Mouse (Mus musculus) monocyte, adult 5-6 weeks (primary cell): Measurements from ENCODE around the gene Kmt2d. TPM values are rescaled to one million over a fixed set of nuclear protein-coding genes. Genes with fewer than 3 reads are reported as not detected.
"Not testable (repeated sequence)": the region's sequence is repeated elsewhere in the genome, so short reads cannot be mapped to it uniquely, and the experiment has no call there.

Experiments
- ATAC-seq: fragments of 153-309, 156-312 bp; replicated peaks from 2 replicates; pipeline ENCODE4 v1.8.0; 2017; ENCODE audit warnings: mild to moderate bottlenecking; ENCODE audit not compliant: low TSS enrichment, insufficient number of reproducible peaks, severe bottlenecking, poor library complexity, low FRiP score
- total RNA-seq: library from RNA; stranded (forward); fragments of 200-1000, 200-491, 200-594 nt; gene quantifications from 3 replicates; pipeline ENCODE4 v1.2.3, GENCODE M21; 2017

Kmt2d gene
- total RNA-seq, 1 experiment from 2014 or later, result 39.4 TPM

GRCm38 (mm10) chr15:98839161-98839560 lies 31.8 kb downstream of the Kmt2d start:
- ATAC-seq, result no peak

- ATAC-seq, result no peak
Measured at GRCm38 (mm10) chr15:98837743-98838103, 33.3 kb downstream of the Kmt2d start.

- ATAC-seq, result no peak
Measured at GRCm38 (mm10) chr15:98837006-98837742, 33.8 kb downstream of the Kmt2d start.

- no peak for ATAC-seq
Measured at GRCm38 (mm10) chr15:98835291-98835690, 35.7 kb downstream of the Kmt2d start.

GRCm38 (mm10) chr15:98834059-98834458 lies 36.9 kb downstream of the Kmt2d start:
- ATAC-seq, result no peak

GRCm38 (mm10) chr15:98833281-98833680 lies 37.7 kb downstream of the Kmt2d start:
- no peak for ATAC-seq

GRCm38 (mm10) chr15:98832161-98833058 lies 38.6 kb downstream of the Kmt2d start:
- ATAC-seq, result no peak

GRCm38 (mm10) chr15:98831684-98832035 lies 39.3 kb downstream of the Kmt2d start:
- ATAC-seq, result peak; percentile 42

- ATAC-seq, result peak; percentile 87
Measured at GRCm38 (mm10) chr15:98830736-98831683, 40.0 kb downstream of the Kmt2d start, which contains the start of gene Prkag1. Gene Prkag1 (minus strand): TSS chr15:98831521.

GRCm38 (mm10) chr15:98827611-98828011 lies 43.4 kb downstream of the Kmt2d start:
- ATAC-seq, result no peak

GRCm38 (mm10) chr15:98823434-98823833 lies 47.6 kb downstream of the Kmt2d start:
- ATAC-seq, result no peak

GRCm38 (mm10) chr15:98822147-98822546 lies 48.9 kb downstream of the Kmt2d start:
- ATAC-seq, result no peak

GRCm38 (mm10) chr15:98821403-98821802 lies 49.6 kb downstream of the Kmt2d start:
- ATAC-seq, result peak; percentile 68

GRCm38 (mm10) chr15:98820937-98821336 lies 50.1 kb downstream of the Kmt2d start:
- no peak for ATAC-seq

- ATAC-seq, result no peak
Measured at GRCm38 (mm10) chr15:98818171-98818570, 52.8 kb downstream of the Kmt2d start.

- no peak for ATAC-seq
Measured at GRCm38 (mm10) chr15:98812741-98813424, 58.1 kb downstream of the Kmt2d start.

GRCm38 (mm10) chr15:98810212-98810611 lies 60.8 kb downstream of the Kmt2d start:
- ATAC-seq, result not testable (repeated sequence)

GRCm38 (mm10) chr15:98809390-98809789 lies 61.6 kb downstream of the Kmt2d start, which contains the start of gene Ddn:
Gene Ddn (minus strand): TSS chr15:98809490.
- no peak for ATAC-seq
